Mouse (Mus musculus) liver, adult 2 months (tissue): ENCODE measurements around the gene Nkiras2. TPM values are rescaled to one million over a fixed set of nuclear protein-coding genes. Genes with fewer than 3 reads are reported as not detected.

ENCODE experiments used
- DNase-seq: peaks from one replicate; pipeline ENCODE4 v3.0.0-alpha.2; 2011; ENCODE audit warnings: low read depth, low spot score; ENCODE audit errors: extremely low read depth
- H3K27ac ChIP-seq: fragments of 200-500 bp; replicated peaks from 2 replicates; pipeline ENCODE4 v1.5.1; 2012; ENCODE audit warnings: low read depth, mild to moderate bottlenecking, control low read depth, inconsistent platforms, low read length; ENCODE audit not compliant: insufficient read depth
- H3K27me3 ChIP-seq: fragments of 200-500 bp; 2 replicates; pipeline ENCODE4 v1.6.1; 2012; ENCODE audit warnings: mild to moderate bottlenecking, moderate library complexity, low read length, inconsistent platforms; ENCODE audit not compliant: control insufficient read depth, insufficient read depth
- H3K36me3 ChIP-seq: fragments of 200-500 bp; 2 replicates; pipeline ENCODE4 v1.6.1; 2012; ENCODE audit warnings: low read length, inconsistent platforms; ENCODE audit not compliant: control insufficient read depth, insufficient read depth
- H3K4me1 ChIP-seq: fragments of 200-500 bp; 2 replicates; pipeline ENCODE4 v1.6.1; 2011; ENCODE audit warnings: low read length; ENCODE audit not compliant: control insufficient read depth, insufficient read depth
- H3K4me3 ChIP-seq: fragments of 200-500 bp; 2 replicates; pipeline ENCODE4 v1.5.1; 2011; ENCODE audit warnings: low read depth, mild to moderate bottlenecking, control low read depth, low read length, moderate library complexity; ENCODE audit not compliant: insufficient read depth
- H3K79me2 ChIP-seq: fragments of 200-500 bp; 2 replicates; pipeline ENCODE4 v1.6.1; 2012; ENCODE audit warnings: inconsistent platforms, mild to moderate bottlenecking, low read length, moderate library complexity; ENCODE audit not compliant: control insufficient read depth, insufficient read depth
- H3K9ac ChIP-seq: fragments of 200-500 bp; 2 replicates; pipeline ENCODE4 v1.6.1; 2012; ENCODE audit warnings: low read depth, mild to moderate bottlenecking, control low read depth, inconsistent platforms, low read length
- CTCF ChIP-seq: fragments of 200-500 bp; IDR thresholded peaks from 2 replicates; pipeline ENCODE4 v1.5.1; 2011; ENCODE audit warnings: low read depth, low read length, control low read depth
- POLR2A ChIP-seq: fragments of 200-500 bp; IDR thresholded peaks from 2 replicates; pipeline ENCODE4 v1.6.1; 2011; ENCODE audit warnings: low read length, control low read depth; ENCODE audit not compliant: insufficient read depth; ENCODE audit errors: extremely low read depth
- WGBS: fragments of 180-500 bp; shearing (Covaris S2); methylation state at CpG from one replicate; pipeline ENCODE4 v1.1.7; 2018; 5-methylcytosine and 5-hydroxymethylcytosine counted together
- polyA plus RNA-seq: library from polyadenylated mRNA; depleted of rRNA; stranded (reverse); fragments of >200 nt; gene quantifications from 2 replicates; pipeline ENCODE4 v1.2.3, GENCODE M21; 2012
- total RNA-seq: library from RNA; depleted of rRNA; stranded (reverse); fragments of >200 nt; gene quantifications from 2 replicates; pipeline ENCODE4 v1.2.3, GENCODE M21; 2014

Gene Nkiras2
- total and polyA plus RNA-seq, 2 experiments, result 13.7 to 32.0 TPM

DNA sequence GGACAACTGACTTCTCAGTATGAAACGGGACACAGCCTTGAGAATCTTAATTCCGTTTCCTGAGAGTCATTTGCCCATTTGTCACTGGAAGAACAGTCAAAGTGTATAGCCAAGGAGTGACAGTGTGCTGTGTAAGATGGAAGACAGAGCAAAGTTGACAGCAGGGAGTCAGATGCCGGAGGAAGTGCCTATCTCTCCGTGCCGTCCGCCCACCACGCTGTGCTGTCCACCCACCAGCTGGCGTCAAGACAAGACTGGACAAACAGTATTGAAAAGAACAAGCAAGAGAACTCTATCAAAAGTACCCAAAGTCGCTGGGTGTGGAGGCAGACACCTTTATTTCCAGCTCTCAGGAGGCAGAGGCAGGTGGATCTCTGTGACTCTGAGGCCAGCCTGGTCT lies 15.9 kb upstream of the Nkiras2 start:
- H3K79me2 ChIP-seq, result peaks cover 47% of the 10 kb centered on the region
- H3K4me1 ChIP-seq, result peaks cover 8% of the 10 kb centered on the region
- no peak overlapping the region for H3K27ac ChIP-seq
- peaks cover 36% of the 10 kb centered on the region for H3K36me3 ChIP-seq
- no peak overlapping the region for H3K9ac ChIP-seq
- H3K4me3 ChIP-seq, result no peak overlapping the region
- no peak for DNase-seq
- TF ChIP-seq POLR2A (no peak), CTCF (no peak)
- H3K27me3 ChIP-seq, result no peaks in the 10 kb centered on the region
- WGBS, result 58% methylated on average over 9 of the region's 9 CpGs

DNA sequence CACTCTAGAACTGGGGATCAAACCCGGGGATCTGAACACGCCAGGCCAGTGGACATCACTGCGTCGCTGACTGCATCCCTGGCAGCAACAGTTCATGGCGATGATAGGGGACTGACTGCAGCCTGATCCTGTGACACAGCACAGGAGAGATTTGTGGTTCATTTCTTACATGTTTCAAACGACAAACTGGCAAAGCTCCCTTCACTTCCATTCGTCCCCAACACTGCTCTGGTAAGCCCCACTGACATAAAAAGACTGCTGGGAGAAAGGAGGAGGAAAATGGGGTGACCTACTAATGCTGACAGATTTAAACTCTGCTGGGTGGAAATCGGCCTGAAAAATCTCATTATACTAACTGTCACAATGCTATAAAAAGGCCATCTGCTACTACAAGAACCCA lies 15.2 kb upstream of the Nkiras2 start:
- no peak for TF ChIP-seq CTCF
- TF ChIP-seq POLR2A, result no peak
- peaks cover 50% of the 10 kb centered on the region for H3K79me2 ChIP-seq
- no peak overlapping the region; the same call in 1 of the 2 replicates for H3K9ac ChIP-seq
- H3K27ac ChIP-seq, result no peak overlapping the region
- no peak for DNase-seq
- H3K4me3 ChIP-seq, result no peak overlapping the region
- peaks cover 32% of the 10 kb centered on the region for H3K36me3 ChIP-seq
- no peaks in the 10 kb centered on the region for H3K27me3 ChIP-seq
- 78% methylated on average over 8 of the region's 8 CpGs for WGBS
- peaks cover 8% of the 10 kb centered on the region for H3K4me1 ChIP-seq

DNA sequence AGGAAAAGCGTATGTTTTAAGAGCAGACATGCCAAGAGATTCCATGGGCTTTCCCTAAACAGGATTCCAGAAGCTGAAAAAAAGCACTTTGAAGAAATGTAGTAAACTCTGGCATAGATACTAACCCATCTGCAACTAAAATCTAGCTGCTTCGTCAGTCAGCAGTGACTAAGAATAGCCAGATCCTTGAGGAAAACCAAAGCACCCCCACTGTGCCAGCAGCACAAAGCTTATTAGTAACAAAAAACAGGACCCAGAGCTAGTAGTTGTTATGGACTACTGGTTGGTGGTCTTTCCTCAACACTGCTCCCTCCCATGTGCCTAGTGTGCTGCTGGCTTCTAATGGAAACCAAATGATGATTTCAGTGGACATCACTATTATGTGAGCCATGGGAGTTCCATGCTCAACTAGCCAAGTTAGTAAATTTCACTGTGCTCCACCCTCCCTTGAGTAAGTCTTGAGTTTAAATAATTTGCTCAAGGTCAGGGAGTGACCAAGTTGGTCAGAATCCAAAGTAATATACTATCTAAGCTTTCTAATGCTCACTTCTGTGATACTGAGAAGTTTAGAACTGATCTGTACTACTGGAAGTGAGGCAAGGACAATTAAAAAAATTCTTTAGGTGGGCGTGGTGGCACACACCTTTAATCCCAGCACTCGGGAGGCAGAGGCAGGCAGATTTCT lies 14.6 kb upstream of the Nkiras2 start:
- no peak for DNase-seq
- WGBS, result 86% methylated on average over 4 of the region's 4 CpGs
- Histone ChIP-seq H3K27ac (no peak overlapping the region), H3K27me3 (no peaks in the 10 kb centered on the region), H3K4me1 (peaks cover 10% of the 10 kb centered on the region), H3K79me2 (peaks cover 50% of the 10 kb centered on the region), H3K9ac (no peak overlapping the region), H3K36me3 (peaks cover 25% of the 10 kb centered on the region), H3K4me3 (no peak overlapping the region)
- no peak for TF ChIP-seq POLR2A
- TF ChIP-seq CTCF, result no peak

DNA sequence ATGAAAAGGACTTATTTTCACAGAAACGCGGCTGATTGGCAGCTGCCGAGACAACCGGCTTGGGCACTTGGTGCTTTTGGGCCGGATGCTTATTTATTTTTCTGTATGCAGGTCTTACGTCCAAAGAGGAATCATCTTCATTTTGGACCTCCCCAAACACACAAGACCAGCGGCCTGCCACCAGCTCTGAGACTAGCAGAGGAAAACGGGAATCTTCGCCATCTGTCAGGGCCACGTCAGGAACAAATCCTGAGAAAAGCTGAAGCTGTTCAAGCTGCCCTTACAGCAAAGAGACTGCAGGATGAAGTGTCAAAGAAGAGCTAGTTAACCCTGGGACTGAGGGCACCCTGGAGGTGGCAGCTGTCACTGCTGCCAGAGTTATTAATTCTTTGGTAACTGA lies 13.6 kb upstream of the Nkiras2 start:
- no peak overlapping the region for H3K4me3 ChIP-seq
- no peak for DNase-seq
- peaks cover 17% of the 10 kb centered on the region for H3K4me1 ChIP-seq
- TF ChIP-seq CTCF (no peak), POLR2A (no peak)
- H3K9ac ChIP-seq, result no peak overlapping the region
- H3K79me2 ChIP-seq, result peaks cover 50% of the 10 kb centered on the region
- H3K36me3 ChIP-seq, result peaks cover 17% of the 10 kb centered on the region
- 90% methylated on average over 10 of the region's 10 CpGs for WGBS
- no peaks in the 10 kb centered on the region for H3K27me3 ChIP-seq
- H3K27ac ChIP-seq, result no peak overlapping the region

DNA sequence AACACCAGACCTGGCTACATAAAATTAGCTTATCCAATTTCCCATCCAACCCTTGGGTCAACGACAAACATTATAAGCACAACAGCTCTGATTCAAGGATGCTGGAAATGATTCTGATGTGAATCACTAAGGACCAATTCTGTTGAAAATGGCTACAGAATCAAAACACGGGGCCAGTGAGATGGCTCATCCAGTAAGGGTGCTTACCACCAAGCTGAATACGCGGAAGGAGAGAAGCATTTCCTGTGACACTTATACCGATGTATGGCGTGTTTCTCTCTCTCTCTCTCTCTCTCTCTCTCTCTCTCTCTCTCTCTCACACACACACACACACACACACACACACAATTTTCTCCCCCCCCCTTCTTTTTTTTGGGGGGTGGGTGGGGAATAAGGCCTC lies 11.9 kb upstream of the Nkiras2 start:
- H3K36me3 ChIP-seq, result peaks cover 2% of the 10 kb centered on the region; the same call in 1 of the 2 replicates
- DNase-seq, result no peak
- H3K27ac ChIP-seq, result no peak overlapping the region
- WGBS, result 90% methylated on average over 6 of the region's 6 CpGs
- no peak overlapping the region for H3K4me3 ChIP-seq
- peaks cover 24% of the 10 kb centered on the region for H3K4me1 ChIP-seq
- peaks cover 42% of the 10 kb centered on the region for H3K79me2 ChIP-seq
- no peak for TF ChIP-seq POLR2A
- TF ChIP-seq CTCF, result no peak
- no peaks in the 10 kb centered on the region for H3K27me3 ChIP-seq
- no peak overlapping the region for H3K9ac ChIP-seq

DNA sequence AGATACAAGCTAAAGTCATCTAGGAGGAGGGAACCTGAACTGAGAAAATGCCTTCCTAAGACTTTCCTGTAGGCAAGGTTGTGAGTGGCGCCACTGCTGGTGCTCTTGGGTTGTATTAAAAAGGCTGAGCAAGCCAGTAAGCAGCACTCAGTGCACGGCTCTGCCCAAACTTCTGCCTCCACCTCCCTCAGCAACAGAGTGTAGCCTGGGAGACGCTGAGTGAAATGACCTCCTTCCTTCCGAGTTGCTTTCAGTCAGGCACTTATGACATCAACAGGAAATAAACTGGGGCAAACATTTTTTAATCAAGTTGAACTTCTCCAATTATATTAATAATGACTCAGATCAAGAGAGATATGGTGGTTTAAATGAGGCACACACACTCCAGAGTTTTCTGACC lies 10.2 kb upstream of the Nkiras2 start:
- TF ChIP-seq POLR2A, result no peak
- no peak for TF ChIP-seq CTCF
- H3K36me3 ChIP-seq, result peaks cover 2% of the 10 kb centered on the region; the same call in 1 of the 2 replicates
- H3K27ac ChIP-seq, result no peak overlapping the region
- H3K9ac ChIP-seq, result no peak overlapping the region
- DNase-seq, result peak; percentile 48
- no peaks in the 10 kb centered on the region for H3K27me3 ChIP-seq
- peaks cover 46% of the 10 kb centered on the region for H3K79me2 ChIP-seq
- peaks cover 21% of the 10 kb centered on the region for H3K4me1 ChIP-seq
- H3K4me3 ChIP-seq, result no peak overlapping the region
- WGBS, result 57% methylated on average over 4 of the region's 4 CpGs
